Mouse (Mus musculus): Measurements from ENCODE around the gene Olfr2. TPM values are rescaled to one million over a fixed set of nuclear protein-coding genes. Genes with fewer than 3 reads are reported as not detected.
A peak's percentile ranks its signal among the peaks of the same experiment; 100 is the strongest.

The Olfr2 gene
- not detected in 2 replicates for polyA plus RNA-seq (2014; fragmentation: Nextera tagmentation; extraction: Ambion mirVana)

DNA sequence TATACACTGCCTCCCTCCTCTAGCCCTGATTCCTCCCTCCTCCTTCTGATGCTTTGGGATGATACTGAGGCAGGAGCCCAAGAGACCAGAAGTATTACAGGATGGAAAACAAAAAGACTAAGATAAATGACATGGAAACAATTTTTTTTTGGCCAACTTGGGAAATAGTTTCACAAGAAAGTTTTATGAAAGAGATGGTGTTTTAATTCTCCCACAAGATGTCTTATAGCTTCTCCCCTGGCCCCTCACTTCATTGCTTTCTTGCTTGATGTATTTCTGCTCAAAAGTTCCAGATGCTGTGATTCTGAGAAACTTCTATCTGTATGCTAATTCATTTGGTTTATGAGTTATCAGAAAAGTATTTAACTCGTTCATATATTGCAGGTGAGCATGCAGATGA lies at the start of gene Olfr2:
Gene Olfr2 (minus strand): TSS at position 101 of the 400 bp plus-strand sequence.
- no peaks in the 10 kb centered on the region for H3K4me1 ChIP-seq (ENCODE audit: control insufficient read depth, insufficient read depth, low read length)
- no peak within 1 kb of the TSS for H3K4me2 ChIP-seq (ENCODE audit: low read depth, severe bottlenecking)
- ATAC-seq (ENCODE audit: insufficient number of reproducible peaks, low FRiP score, low TSS enrichment, low read depth) (no peak), DNase-seq (ENCODE audit: low spot score) (no peak)
- no peaks in the 10 kb centered on the region for H3K9me3 ChIP-seq (ENCODE audit: control insufficient read depth, low read length)
- no peak within 1 kb of the TSS for H3K4me3 ChIP-seq (ENCODE audit: low read depth, low read length)
- no peak within 1 kb of the TSS for H3K9ac ChIP-seq (ENCODE audit: low read length)
- no peak within 1 kb of the TSS for H3K27ac ChIP-seq (replicated peaks; ENCODE audit: low read depth, low read length)
- 59% methylated on average over 1 of the region's 1 CpGs for WGBS
- H3K27me3 ChIP-seq (ENCODE audit: control insufficient read depth, insufficient read depth, low read length) = no peaks in the 10 kb centered on the region
- no peaks in the 10 kb centered on the region for H3K36me3 ChIP-seq (ENCODE audit: control insufficient read depth, insufficient read depth, low read length)

DNA sequence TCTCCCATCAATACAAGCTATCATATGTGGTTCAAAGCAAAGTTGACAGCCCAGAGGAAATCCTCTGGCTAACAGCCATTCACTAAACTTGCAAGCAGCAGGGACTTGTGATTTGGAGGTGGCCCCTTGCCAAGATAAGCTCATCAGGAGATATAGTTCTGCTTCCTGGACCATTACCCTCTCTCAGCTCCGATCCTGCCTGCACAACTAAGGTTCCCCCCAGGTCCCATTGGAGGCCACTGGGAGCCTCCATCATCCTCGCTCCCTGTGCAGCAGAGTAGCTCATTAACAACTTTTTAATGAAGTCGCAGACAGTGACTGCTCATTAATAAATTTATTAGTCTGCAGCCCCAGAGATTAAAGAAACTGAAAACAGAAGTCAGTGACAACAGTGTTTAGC lies 41.7 kb upstream of the Olfr2 start:
- H3K9me3 ChIP-seq (ENCODE audit: control insufficient read depth, low read length) = no peaks in the 10 kb centered on the region
- no peak for ATAC-seq (ENCODE audit: insufficient number of reproducible peaks, low FRiP score, low TSS enrichment, low read depth)
- WGBS = 35% methylated on average over 3 of the region's 3 CpGs
- H3K27me3 ChIP-seq (ENCODE audit: control insufficient read depth, insufficient read depth, low read length) = no peaks in the 10 kb centered on the region
- H3K4me1 ChIP-seq (ENCODE audit: control insufficient read depth, insufficient read depth, low read length) = no peaks in the 10 kb centered on the region
- no peak overlapping the region for H3K27ac ChIP-seq (replicated peaks; ENCODE audit: low read depth, low read length)
- no peak overlapping the region for H3K9ac ChIP-seq (ENCODE audit: low read length)
- no peaks in the 10 kb centered on the region for H3K36me3 ChIP-seq (ENCODE audit: control insufficient read depth, insufficient read depth, low read length)
- no peak overlapping the region for H3K4me2 ChIP-seq (ENCODE audit: low read depth, severe bottlenecking)
- H3K4me3 ChIP-seq (ENCODE audit: low read depth, low read length) = no peak overlapping the region
- no peak for DNase-seq (ENCODE audit: low spot score)

DNA sequence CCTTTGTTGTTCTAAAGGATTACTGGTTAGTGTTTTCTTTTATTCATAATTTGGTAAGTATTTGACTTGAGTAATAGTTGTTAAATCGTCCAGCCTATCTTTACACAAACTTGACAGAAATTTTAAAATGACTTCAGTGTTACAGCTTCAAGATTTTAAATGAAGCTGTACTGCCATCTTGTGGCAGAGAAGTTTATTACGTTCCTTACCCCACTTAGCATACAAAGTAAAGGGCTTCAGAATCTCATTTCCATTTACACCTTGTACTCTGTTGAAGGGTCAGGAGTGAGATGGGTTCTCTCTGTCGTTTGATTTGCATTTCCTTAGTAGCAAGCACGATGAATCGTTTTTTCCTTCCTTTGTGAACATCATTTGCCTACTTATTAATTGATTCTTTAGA lies 40.0 kb upstream of the Olfr2 start:
- peak; percentile 40 for DNase-seq (ENCODE audit: low spot score)
- no peak overlapping the region for H3K4me2 ChIP-seq (ENCODE audit: low read depth, severe bottlenecking)
- no peak overlapping the region for H3K9ac ChIP-seq (ENCODE audit: low read length)
- no peaks in the 10 kb centered on the region for H3K27me3 ChIP-seq (ENCODE audit: control insufficient read depth, insufficient read depth, low read length)
- H3K4me3 ChIP-seq (ENCODE audit: low read depth, low read length) = no peak overlapping the region
- ATAC-seq (ENCODE audit: insufficient number of reproducible peaks, low FRiP score, low TSS enrichment, low read depth) = no peak
- H3K9me3 ChIP-seq (ENCODE audit: control insufficient read depth, low read length) = no peaks in the 10 kb centered on the region
- H3K36me3 ChIP-seq (ENCODE audit: control insufficient read depth, insufficient read depth, low read length) = no peaks in the 10 kb centered on the region
- H3K27ac ChIP-seq (replicated peaks; ENCODE audit: low read depth, low read length) = no peak overlapping the region
- 4% methylated on average over 5 of the region's 5 CpGs for WGBS
- H3K4me1 ChIP-seq (ENCODE audit: control insufficient read depth, insufficient read depth, low read length) = no peaks in the 10 kb centered on the region

DNA sequence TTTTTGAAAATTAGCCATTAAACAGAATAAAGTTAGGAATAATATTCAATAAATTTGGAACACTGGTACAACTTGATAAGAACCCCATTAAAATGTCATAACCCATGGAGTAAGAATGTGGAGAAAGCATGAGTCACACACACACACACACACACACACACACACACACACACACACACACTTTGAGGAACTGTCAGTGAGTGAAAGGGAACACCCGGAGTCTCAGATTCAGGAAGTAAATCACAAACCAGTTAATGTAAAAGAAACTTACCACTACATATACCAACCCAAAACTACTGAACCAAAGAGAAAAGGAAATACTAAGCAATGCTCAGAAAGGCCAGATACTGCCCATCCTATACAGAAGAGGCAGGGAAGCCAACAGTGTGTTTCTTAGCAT lies 38.5 kb upstream of the Olfr2 start:
- Histone ChIP-seq H3K4me3 (ENCODE audit: low read depth, low read length) (no peak overlapping the region), H3K36me3 (ENCODE audit: control insufficient read depth, insufficient read depth, low read length) (no peaks in the 10 kb centered on the region), H3K4me2 (ENCODE audit: low read depth, severe bottlenecking) (no peak overlapping the region), H3K27me3 (ENCODE audit: control insufficient read depth, insufficient read depth, low read length) (no peaks in the 10 kb centered on the region), H3K9me3 (ENCODE audit: control insufficient read depth, low read length) (no peaks in the 10 kb centered on the region), H3K9ac (ENCODE audit: low read length) (no peak overlapping the region), H3K27ac (replicated peaks; ENCODE audit: low read depth, low read length) (no peak overlapping the region), H3K4me1 (ENCODE audit: control insufficient read depth, insufficient read depth, low read length) (no peaks in the 10 kb centered on the region)
- ATAC-seq (ENCODE audit: insufficient number of reproducible peaks, low FRiP score, low TSS enrichment, low read depth) = no peak
- WGBS = 83% methylated on average over 1 of the region's 1 CpGs
- DNase-seq (ENCODE audit: low spot score) = no peak

DNA sequence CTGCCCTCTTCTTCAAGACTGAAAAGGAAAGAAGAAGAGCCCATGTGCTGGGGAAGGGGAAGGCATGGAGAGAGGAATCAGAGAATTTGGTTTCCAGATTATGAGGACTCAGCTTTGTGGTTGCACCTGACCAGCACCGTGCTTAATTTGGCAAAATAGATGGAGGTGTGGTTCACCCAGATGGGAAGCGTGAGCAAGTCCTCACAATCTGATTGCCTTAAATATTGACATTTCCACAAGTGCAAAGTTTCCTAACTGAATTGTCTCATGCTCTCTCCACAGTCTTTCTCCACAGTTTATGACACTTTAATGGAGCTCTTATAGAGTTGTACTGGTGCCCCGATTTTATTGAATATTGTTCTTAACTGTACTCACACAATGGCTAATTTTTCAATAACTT lies 37.3 kb upstream of the Olfr2 start:
- no peaks in the 10 kb centered on the region for H3K4me1 ChIP-seq (ENCODE audit: control insufficient read depth, insufficient read depth, low read length)
- 91% methylated on average over 3 of the region's 3 CpGs for WGBS
- H3K27ac ChIP-seq (replicated peaks; ENCODE audit: low read depth, low read length) = no peak overlapping the region
- H3K9ac ChIP-seq (ENCODE audit: low read length) = no peak overlapping the region
- no peak for DNase-seq (ENCODE audit: low spot score)
- H3K36me3 ChIP-seq (ENCODE audit: control insufficient read depth, insufficient read depth, low read length) = no peaks in the 10 kb centered on the region
- no peaks in the 10 kb centered on the region for H3K27me3 ChIP-seq (ENCODE audit: control insufficient read depth, insufficient read depth, low read length)
- ATAC-seq (ENCODE audit: insufficient number of reproducible peaks, low FRiP score, low TSS enrichment, low read depth) = no peak
- no peak overlapping the region for H3K4me2 ChIP-seq (ENCODE audit: low read depth, severe bottlenecking)
- no peaks in the 10 kb centered on the region for H3K9me3 ChIP-seq (ENCODE audit: control insufficient read depth, low read length)
- no peak overlapping the region for H3K4me3 ChIP-seq (ENCODE audit: low read depth, low read length)

DNA sequence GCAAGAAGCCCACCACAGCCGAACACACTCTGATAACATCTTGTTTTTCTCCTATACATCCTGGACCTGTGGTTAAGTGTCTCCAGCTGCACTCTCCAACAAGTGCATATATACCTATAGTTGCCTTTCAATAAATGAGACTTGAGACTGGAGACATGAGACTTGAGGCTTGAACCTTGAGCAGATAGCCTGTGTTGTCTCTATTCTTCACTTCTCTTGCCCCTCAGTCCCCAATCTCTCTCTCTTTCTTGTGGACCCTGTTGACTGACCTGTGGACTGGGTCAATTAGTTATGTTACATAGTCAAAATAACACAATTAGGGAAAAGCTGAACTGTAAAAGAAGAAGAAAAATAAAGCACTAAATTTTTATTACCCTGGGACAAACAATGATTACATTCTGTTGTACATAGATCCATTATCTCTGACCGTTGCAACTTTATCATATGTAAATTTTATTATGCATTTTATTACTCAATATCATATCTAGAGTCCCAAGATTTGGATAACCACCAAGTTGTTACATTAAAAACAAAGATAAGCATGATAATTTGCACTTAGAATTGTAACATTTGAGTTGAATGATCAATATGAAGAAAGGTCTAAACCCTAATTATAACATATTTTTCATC lies 34.2 kb upstream of the Olfr2 start:
- 72% methylated on average over 2 of the region's 2 CpGs for WGBS
- no peak for DNase-seq (ENCODE audit: low spot score)
- H3K9me3 ChIP-seq (ENCODE audit: control insufficient read depth, low read length) = no peaks in the 10 kb centered on the region
- H3K4me2 ChIP-seq (ENCODE audit: low read depth, severe bottlenecking) = no peak overlapping the region
- H3K4me3 ChIP-seq (ENCODE audit: low read depth, low read length) = no peak overlapping the region
- no peaks in the 10 kb centered on the region for H3K36me3 ChIP-seq (ENCODE audit: control insufficient read depth, insufficient read depth, low read length)
- no peaks in the 10 kb centered on the region for H3K27me3 ChIP-seq (ENCODE audit: control insufficient read depth, insufficient read depth, low read length)
- no peak overlapping the region for H3K27ac ChIP-seq (replicated peaks; ENCODE audit: low read depth, low read length)
- H3K4me1 ChIP-seq (ENCODE audit: control insufficient read depth, insufficient read depth, low read length) = no peaks in the 10 kb centered on the region
- H3K9ac ChIP-seq (ENCODE audit: low read length) = no peak overlapping the region
- no peak for ATAC-seq (ENCODE audit: insufficient number of reproducible peaks, low FRiP score, low TSS enrichment, low read depth)

DNA sequence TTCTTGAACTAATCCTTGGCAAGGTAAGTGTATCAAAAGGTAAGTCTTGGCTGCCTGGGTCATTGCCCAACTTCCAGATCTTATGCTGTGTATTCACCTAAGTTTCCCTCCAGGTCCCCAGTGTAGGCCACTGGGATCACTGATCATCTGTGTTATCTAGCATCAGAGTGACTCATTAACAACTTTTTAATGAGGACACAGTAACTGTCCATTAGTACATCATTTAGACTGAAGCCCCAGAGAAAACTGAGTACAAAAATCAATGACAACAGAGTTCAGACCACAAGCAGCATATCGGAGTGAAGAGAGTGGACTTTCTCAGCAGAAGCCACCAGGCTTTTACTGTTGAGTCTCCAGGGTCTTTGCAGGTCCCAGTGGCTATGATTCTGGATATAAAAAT lies 25.0 kb upstream of the Olfr2 start, which contains the start of gene Olfr713:
Gene Olfr713 (plus strand): TSS at position 301 of the 400 bp plus-strand sequence.
- no peak within 1 kb of the TSS for H3K9ac ChIP-seq (ENCODE audit: low read length)
- no peak within 1 kb of the TSS for H3K4me3 ChIP-seq (ENCODE audit: low read depth, low read length)
- H3K4me1 ChIP-seq (ENCODE audit: control insufficient read depth, insufficient read depth, low read length) = no peaks in the 10 kb centered on the region
- DNase-seq (ENCODE audit: low spot score) (no peak), ATAC-seq (ENCODE audit: insufficient number of reproducible peaks, low FRiP score, low TSS enrichment, low read depth) (no peak)
- H3K9me3 ChIP-seq (ENCODE audit: control insufficient read depth, low read length) = no peaks in the 10 kb centered on the region
- H3K36me3 ChIP-seq (ENCODE audit: control insufficient read depth, insufficient read depth, low read length) = no peaks in the 10 kb centered on the region
- no peak within 1 kb of the TSS for H3K27ac ChIP-seq (replicated peaks; ENCODE audit: low read depth, low read length)
- H3K4me2 ChIP-seq (ENCODE audit: low read depth, severe bottlenecking) = no peak within 1 kb of the TSS
- 90% methylated on average over 1 of the region's 1 CpGs for WGBS
- no peaks in the 10 kb centered on the region for H3K27me3 ChIP-seq (ENCODE audit: control insufficient read depth, insufficient read depth, low read length)

DNA sequence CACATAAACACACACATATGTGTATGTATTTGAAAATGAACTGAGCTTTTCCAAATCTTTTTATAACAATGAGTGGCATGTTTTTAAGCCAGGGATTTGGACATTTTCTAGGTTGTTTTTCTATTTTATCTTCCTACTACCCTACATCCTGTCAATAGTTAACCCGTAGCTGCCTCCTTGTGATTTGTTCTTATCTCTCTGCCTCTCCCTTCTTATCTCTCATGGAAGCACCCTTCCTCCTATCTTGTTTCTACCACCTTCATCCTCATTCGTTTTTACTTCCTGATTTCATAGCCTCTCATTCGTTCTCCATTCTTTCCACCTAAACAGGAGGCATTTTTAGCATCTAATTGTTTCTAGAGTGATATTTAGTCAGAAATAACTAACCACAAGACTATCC lies 1.7 kb downstream of the Olfr2 start:
- no peak overlapping the region for H3K4me3 ChIP-seq (ENCODE audit: low read depth, low read length)
- H3K9ac ChIP-seq (ENCODE audit: low read length) = no peak overlapping the region
- H3K36me3 ChIP-seq (ENCODE audit: control insufficient read depth, insufficient read depth, low read length) = no peaks in the 10 kb centered on the region
- no peak overlapping the region for H3K27ac ChIP-seq (replicated peaks; ENCODE audit: low read depth, low read length)
- H3K4me2 ChIP-seq (ENCODE audit: low read depth, severe bottlenecking) = no peak overlapping the region
- H3K27me3 ChIP-seq (ENCODE audit: control insufficient read depth, insufficient read depth, low read length) = no peaks in the 10 kb centered on the region
- 77% methylated on average over 3 of the region's 3 CpGs for WGBS
- H3K4me1 ChIP-seq (ENCODE audit: control insufficient read depth, insufficient read depth, low read length) = no peaks in the 10 kb centered on the region
- H3K9me3 ChIP-seq (ENCODE audit: control insufficient read depth, low read length) = no peaks in the 10 kb centered on the region
- ATAC-seq (ENCODE audit: insufficient number of reproducible peaks, low FRiP score, low TSS enrichment, low read depth) (no peak), DNase-seq (ENCODE audit: low spot score) (no peak)

DNA sequence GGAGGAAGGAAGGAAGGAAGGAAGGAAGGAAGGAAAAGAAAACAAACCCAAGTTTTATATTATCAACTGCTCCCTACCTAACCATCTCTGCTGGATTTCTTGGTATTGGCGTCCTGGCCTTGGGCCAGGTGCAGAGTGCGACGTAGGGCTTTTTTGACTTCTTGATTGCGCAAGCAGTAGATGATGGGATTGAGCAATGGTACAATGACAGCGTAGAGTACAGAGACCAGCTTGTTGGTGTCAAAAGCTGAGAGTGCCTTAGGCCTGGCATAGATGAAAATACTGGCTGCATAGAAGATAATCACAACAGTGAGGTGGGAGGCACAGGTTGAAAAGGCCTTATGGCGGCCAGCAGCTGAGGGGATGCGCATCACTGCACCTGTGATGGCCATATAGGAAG lies 5.1 kb downstream of the Olfr2 start:
- H3K36me3 ChIP-seq (ENCODE audit: control insufficient read depth, insufficient read depth, low read length) = no peaks in the 10 kb centered on the region
- no peak overlapping the region for H3K9ac ChIP-seq (ENCODE audit: low read length)
- no peak overlapping the region for H3K27ac ChIP-seq (replicated peaks; ENCODE audit: low read depth, low read length)
- H3K9me3 ChIP-seq (ENCODE audit: control insufficient read depth, low read length) = no peaks in the 10 kb centered on the region
- ATAC-seq (ENCODE audit: insufficient number of reproducible peaks, low FRiP score, low TSS enrichment, low read depth) (no peak), DNase-seq (ENCODE audit: low spot score) (no peak)
- 88% methylated on average over 7 of the region's 7 CpGs for WGBS
- no peaks in the 10 kb centered on the region for H3K4me1 ChIP-seq (ENCODE audit: control insufficient read depth, insufficient read depth, low read length)
- H3K27me3 ChIP-seq (ENCODE audit: control insufficient read depth, insufficient read depth, low read length) = no peaks in the 10 kb centered on the region
- H3K4me3 ChIP-seq (ENCODE audit: low read depth, low read length) = no peak overlapping the region
- no peak overlapping the region for H3K4me2 ChIP-seq (ENCODE audit: low read depth, severe bottlenecking)

Measured in limb, embryonic 11.5 days (tissue).